Mouse (Mus musculus) heart, embryonic 11.5 days (tissue): Measurements from ENCODE around the gene Zar1. TPM values are rescaled to one million over a fixed set of nuclear protein-coding genes. Genes with fewer than 3 reads are reported as not detected.

Experiments
- ATAC-seq: fragments of 200-750 bp; cut with Nextera tagmentation; replicated peaks from 2 replicates; pipeline ENCODE4 v1.8.0; 2017; ENCODE audit warnings: moderate library complexity; ENCODE audit not compliant: insufficient number of reproducible peaks, low FRiP score, low TSS enrichment
- H3K27ac ChIP-seq: fragments of 300-500 bp; sonication (generic); 2 replicates; pipeline ENCODE4 v1.5.1; 2014; ENCODE audit warnings: mild to moderate bottlenecking, low read depth, low read length
- H3K27me3 ChIP-seq: fragments of 300-500 bp; sonication (generic); 2 replicates; pipeline ENCODE4 v1.6.1; 2014; ENCODE audit warnings: mild to moderate bottlenecking, low read length, mixed read lengths; ENCODE audit not compliant: control insufficient read depth, insufficient read depth
- H3K36me3 ChIP-seq: fragments of 300-500 bp; sonication (generic); 2 replicates; pipeline ENCODE4 v1.6.1; 2014; ENCODE audit warnings: mild to moderate bottlenecking, low read length, moderate library complexity, mixed read lengths; ENCODE audit not compliant: control insufficient read depth, insufficient read depth
- H3K4me1 ChIP-seq: fragments of 300-500 bp; sonication (generic); 2 replicates; pipeline ENCODE4 v1.6.1; 2014; ENCODE audit warnings: low read length; ENCODE audit not compliant: control insufficient read depth, insufficient read depth
- H3K4me2 ChIP-seq: fragments of 300-500 bp; sonication (generic); 2 replicates; pipeline ENCODE4 v1.6.1; 2014; ENCODE audit warnings: mild to moderate bottlenecking, moderate library complexity
- H3K4me3 ChIP-seq: fragments of 300-500 bp; sonication (generic); 2 replicates; pipeline ENCODE4 v1.5.1; 2014; ENCODE audit warnings: low read depth, low read length
- H3K9ac ChIP-seq: fragments of 300-500 bp; sonication (generic); 2 replicates; pipeline ENCODE4 v1.6.1; 2014; ENCODE audit warnings: mild to moderate bottlenecking, low read depth, low read length, moderate library complexity
- H3K9me3 ChIP-seq: fragments of 300-500 bp; sonication (generic); replicated peaks from 2 replicates; pipeline ENCODE4 v1.6.1; 2016; ENCODE audit warnings: low read length; ENCODE audit not compliant: control insufficient read depth
- WGBS: fragments of 180-500 bp; shearing (Covaris S2); extraction: QIAGEN DNeasy Blood & Tissue Kit; methylation state at CpG from one replicate; pipeline ENCODE4 v1.1.7; 2014; ENCODE audit not compliant: insufficient replicate concordance; 5-methylcytosine and 5-hydroxymethylcytosine counted together
- polyA plus RNA-seq: library from polyadenylated mRNA; unstranded; fragments of >200 nt; fragmentation: Nextera tagmentation; extraction: Ambion mirVana; gene quantifications from 2 replicates; pipeline ENCODE4 v1.2.1, GENCODE M21; 2014

The Zar1 gene
- polyA plus RNA-seq, 1 experiment from 2014 or later = 0.44 TPM

- Histone ChIP-seq H3K27ac (no peak overlapping the region), H3K9me3 (no peaks in the 10 kb centered on the region), H3K36me3 (0 out of 2 replicates have a peak, but pooled peaks cover 4% of the 10 kb centered on the region), H3K9ac (no peak overlapping the region), H3K4me2 (no peak overlapping the region), H3K4me1 (no peaks in the 10 kb centered on the region), H3K27me3 (no peaks in the 10 kb centered on the region), H3K4me3 (no peak overlapping the region)
- WGBS = 87% methylated on average over 3 of the region's 3 CpGs
- ATAC-seq = no peak
Measured at GRCm38 (mm10) chr5:72551209-72551608, 29.8 kb downstream of the Zar1 start.

DNA sequence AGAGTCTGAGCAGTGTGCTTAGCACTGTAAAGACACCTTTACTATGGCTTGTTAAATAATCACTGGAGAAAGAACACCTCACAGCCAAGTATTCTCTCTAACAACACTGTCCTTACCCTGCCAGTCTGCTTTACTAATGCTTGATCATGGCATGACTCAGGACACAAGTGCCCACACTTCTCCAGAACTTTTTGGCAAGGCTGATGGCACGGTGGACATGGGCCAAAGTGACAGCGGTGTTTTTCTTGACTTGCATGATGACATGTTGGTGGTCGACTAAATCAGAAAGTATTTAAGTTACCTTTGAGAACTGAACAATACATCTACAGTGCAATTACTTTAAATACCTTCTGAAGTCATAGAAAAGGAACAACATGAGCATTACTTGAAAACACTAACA is 52.2 kb downstream of the Zar1 start:
- 91% methylated on average over 3 of the region's 3 CpGs for WGBS
- Histone ChIP-seq H3K4me1 (no peaks in the 10 kb centered on the region), H3K9me3 (no peaks in the 10 kb centered on the region), H3K4me2 (no peak overlapping the region), H3K27ac (no peak overlapping the region), H3K27me3 (no peaks in the 10 kb centered on the region), H3K4me3 (no peak overlapping the region), H3K9ac (no peak overlapping the region), H3K36me3 (peaks cover 19% of the 10 kb centered on the region)
- no peak for ATAC-seq

Other genes starting within 250 kb of the Zar1 start
- gene Corin, start 76.8 kb downstream of the Zar1 start, polyA plus RNA-seq = 23.7 and 30.8 TPM in 2 replicates
- gene Nfxl1, start 21.6 kb downstream of the Zar1 start, polyA plus RNA-seq = 16.8 and 19.4 TPM in 2 replicates
- 0.17 and 0.45 TPM in 2 replicates for gene Gm5868, start 6.3 kb upstream of the Zar1 start, polyA plus RNA-seq
- gene Cnga1, start 63.0 kb upstream of the Zar1 start, polyA plus RNA-seq = not detected in 2 replicates
- 0.04 and 0.61 TPM in 2 replicates for gene Nipal1, start 66.5 kb upstream of the Zar1 start, polyA plus RNA-seq
- 0.04 TPM in 1 of 2 replicates, not detected in the other for gene Txk, start 171.5 kb upstream of the Zar1 start, polyA plus RNA-seq